Mouse (Mus musculus) heart, postnatal 0 days (tissue): ENCODE data around the gene 2810004N23Rik.

Experiments used
- CTCF ChIP-seq: IDR thresholded peaks from 2 replicates; pipeline ENCODE4 v1.5.1; 2016; ENCODE audit warnings: antibody characterized with exemption, control low read depth, low read depth
- EP300 ChIP-seq: IDR thresholded peaks from 2 replicates; pipeline ENCODE4 v1.6.1; 2016; ENCODE audit warnings: antibody characterized with exemption, low read depth

DNA sequence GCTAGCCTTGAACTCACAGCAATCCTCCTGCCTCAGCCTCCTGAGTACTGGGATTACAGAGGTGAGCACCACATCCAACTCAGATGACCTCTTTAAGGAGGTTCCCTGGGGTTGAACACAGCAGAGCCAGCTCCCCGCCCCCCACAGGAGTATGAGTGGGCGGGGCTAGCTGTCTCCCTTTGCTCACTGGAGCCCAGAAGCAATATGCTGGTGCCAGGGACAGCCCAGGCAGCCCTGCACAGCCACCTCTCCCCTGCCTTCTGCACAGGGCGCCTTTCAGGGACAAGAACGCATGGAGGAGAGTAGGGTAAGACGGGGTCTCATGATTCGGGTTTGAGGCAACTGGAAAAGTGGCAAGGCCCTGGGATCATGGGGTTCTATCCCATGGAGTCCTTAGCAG is 31.4 kb downstream of the 2810004N23Rik start:
- TF ChIP-seq EP300 = no peak
- TF ChIP-seq CTCF = no peak
